Mouse (Mus musculus) central nervous system, embryonic 14 days (tissue): ENCODE data around the gene Arcn1. TPM values are rescaled to one million over a fixed set of nuclear protein-coding genes. Genes with fewer than 3 reads are reported as not detected.

Experiments used
- polyA plus RNA-seq: library from polyadenylated mRNA; depleted of rRNA; stranded (reverse); fragments of >200 nt; gene quantifications from 2 replicates; pipeline ENCODE4 v1.2.3, GENCODE M21; 2012; rRNA removed

Arcn1 gene
- polyA plus RNA-seq = 76.7 and 85.0 TPM in 2 replicates

GRCm38 (mm10) chr9:44767101-44768028, at the start of gene Arcn1, which contains the start of gene Ift46:
Arcn1 (minus strand) TSS chr9:44767845.
Ift46 (plus strand) TSS chr9:44767908.

GRCm38 (mm10) chr9:44802808-44803450, 35.3 kb upstream of the Arcn1 start, which contains the start of gene Ttc36:
Ttc36 (minus strand) TSS chr9:44803072.

GRCm38 (mm10) chr9:44799102-44799957, 31.7 kb upstream of the Arcn1 start, which contains the start of gene Tmem25:
Tmem25 (minus strand) TSS chr9:44799307.

GRCm38 (mm10) chr9:44734524-44735494, 32.8 kb downstream of the Arcn1 start, which contains the start of gene Phldb1:
Phldb1 (minus strand) TSS chr9:44735198.

Other genes with a start within 250 kb of the Arcn1 start
- gene Cxcr5, start 206.0 kb downstream of the Arcn1 start, polyA plus RNA-seq = 0.04 TPM in 2 replicates
- 49.3 and 55.0 TPM in 2 replicates for gene Ddx6, start 163.0 kb downstream of the Arcn1 start, polyA plus RNA-seq
- not detected in 2 replicates for gene Treh, start 94.6 kb downstream of the Arcn1 start, polyA plus RNA-seq
- 140 and 145 TPM in 2 replicates for gene Phldb1, start 32.6 kb downstream of the Arcn1 start, polyA plus RNA-seq
- 142 and 154 TPM in 2 replicates for gene Ift46, start 63 bp upstream of the Arcn1 start, polyA plus RNA-seq
- 20.3 and 22.4 TPM in 2 replicates for gene Tmem25, start 31.5 kb upstream of the Arcn1 start, polyA plus RNA-seq
- 0.71 and 1.3 TPM in 2 replicates for gene Ttc36, start 35.2 kb upstream of the Arcn1 start, polyA plus RNA-seq
- gene Kmt2a, start 113.5 kb upstream of the Arcn1 start, polyA plus RNA-seq = 27.3 and 27.4 TPM in 2 replicates
- 681 and 765 TPM in 2 replicates for gene Atp5l, start 152.9 kb upstream of the Arcn1 start, polyA plus RNA-seq
- gene Ube4a, start 197.8 kb upstream of the Arcn1 start, polyA plus RNA-seq = 27.6 and 29.7 TPM in 2 replicates
- not detected in 2 replicates for gene Cd3g, start 212.6 kb upstream of the Arcn1 start, polyA plus RNA-seq
- not detected in 2 replicates for gene Cd3d, start 213.9 kb upstream of the Arcn1 start, polyA plus RNA-seq
- not detected in 2 replicates for gene Cd3e, start 241.8 kb upstream of the Arcn1 start, polyA plus RNA-seq